Mouse (Mus musculus) brain, embryonic 14.5 days (tissue): ENCODE data around the gene Dnah17.

ENCODE experiments used
- CTCF ChIP-seq: fragments of 200-500 bp; IDR thresholded peaks from 2 replicates; pipeline ENCODE4 v1.5.1; 2012; ENCODE audit warnings: inconsistent platforms, mild to moderate bottlenecking, moderate library complexity, borderline replicate concordance; ENCODE audit not compliant: insufficient read depth, insufficient read length; ENCODE audit errors: extremely low read depth
- POLR2A ChIP-seq: fragments of 200-500 bp; IDR thresholded peaks from 2 replicates; pipeline ENCODE4 v1.6.1; 2012; ENCODE audit warnings: mild to moderate bottlenecking, inconsistent platforms, borderline replicate concordance; ENCODE audit not compliant: poor library complexity, insufficient read depth, insufficient read length, severe bottlenecking; ENCODE audit errors: extremely low read depth

GRCm38 (mm10) chr11:118029170-118029569 is 101.3 kb downstream of the Dnah17 start:
- TF ChIP-seq CTCF (no peak), POLR2A (no peak)
